Mouse (Mus musculus) heart, postnatal 14 days (tissue): Measurements from ENCODE around the gene Tbc1d20. TPM values are rescaled to one million over a fixed set of nuclear protein-coding genes. Genes with fewer than 3 reads are reported as not detected.
A peak's percentile ranks its signal among the peaks of the same experiment; 100 is the strongest.
"Not testable (repeated sequence)": the region's sequence is repeated elsewhere in the genome, so short reads cannot be mapped to it uniquely, and the experiment has no call there.

Source experiments
- DNase-seq, 2 experiments: peaks; one replicate each; pipeline ENCODE4 v3.0.0; 2021 to 2022
- intact Hi-C: fragments of 180-260 bp; cut with DNase I; formaldehyde crosslinking; loops from one replicate; pipeline ENCODE4 v1.15.1; 2025
- long read RNA-seq, 2 experiments: library from polyadenylated mRNA; stranded (forward); transcript quantifications; one replicate each; pipeline ENCODE4 v2.0.0; 2021
- total RNA-seq, 2 experiments: library from RNA; stranded (reverse); gene quantifications; 2 replicates each; pipeline ENCODE4 v1.2.3; 2021

Tbc1d20 gene
- total RNA-seq, result 10 to 100 TPM; 47.5 to 52.1 TPM
- long read RNA-seq, experiment 1, transcript Tbc1d20-201 (8 exons, 3,386 nt), result major isoform, 26 of 40 reads
- long read RNA-seq, experiment 1, partial matches to known transcripts, result 6 of 40 reads
- long read RNA-seq, experiment 1, other reads (novel, unspliced or antisense), result 8 of 40 reads
- long read RNA-seq, experiment 2, transcript Tbc1d20-201 (8 exons, 3,386 nt), result major isoform, 21 of 39 reads
- long read RNA-seq, experiment 2, partial matches to known transcripts, result 12 of 39 reads
- long read RNA-seq, experiment 2, other reads (novel, unspliced or antisense), result 5 of 39 reads

DNA sequence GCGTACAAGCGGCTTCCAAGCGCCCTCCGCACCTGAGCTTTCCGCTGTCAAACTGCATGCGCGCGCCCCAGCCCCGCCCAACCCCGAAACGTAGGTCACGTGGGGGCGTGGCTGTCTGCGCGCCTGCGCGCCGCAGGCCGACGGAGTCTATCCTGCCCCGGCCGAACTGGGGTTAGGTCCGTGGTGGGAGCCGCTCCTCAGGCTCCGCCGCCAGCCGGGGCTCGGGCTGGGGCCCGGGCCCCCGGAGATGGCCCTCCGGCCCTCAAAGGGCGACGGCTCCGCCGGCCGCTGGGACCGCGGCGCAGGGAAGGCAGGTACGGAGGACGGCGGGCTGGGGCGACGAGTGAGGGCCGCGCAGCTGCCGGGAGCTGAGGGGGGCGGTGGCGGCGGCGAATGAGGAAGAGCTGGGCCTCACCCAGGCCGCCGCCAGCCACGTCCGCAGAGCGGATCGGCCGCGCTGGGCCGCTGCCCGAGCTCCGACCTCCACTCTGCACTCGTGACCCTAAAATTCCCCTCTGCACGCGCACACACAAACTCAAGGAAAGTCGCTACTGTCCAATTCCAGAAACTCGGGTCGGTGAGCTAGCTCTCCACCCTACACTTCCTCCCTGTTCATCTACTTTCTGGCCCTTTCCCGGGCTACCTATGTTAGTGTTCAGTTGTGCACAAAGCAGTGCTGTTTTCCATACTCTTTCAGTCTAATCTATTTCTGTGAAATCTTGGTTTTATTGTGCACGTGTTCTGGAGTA lies at the start of gene Tbc1d20:
Tbc1d20 (plus strand) TSS at position 102 of the 749 bp plus-strand sequence.
- intact Hi-C loops, result no loop called here
- DNase-seq, result peak; percentile 90 to 92

DNA sequence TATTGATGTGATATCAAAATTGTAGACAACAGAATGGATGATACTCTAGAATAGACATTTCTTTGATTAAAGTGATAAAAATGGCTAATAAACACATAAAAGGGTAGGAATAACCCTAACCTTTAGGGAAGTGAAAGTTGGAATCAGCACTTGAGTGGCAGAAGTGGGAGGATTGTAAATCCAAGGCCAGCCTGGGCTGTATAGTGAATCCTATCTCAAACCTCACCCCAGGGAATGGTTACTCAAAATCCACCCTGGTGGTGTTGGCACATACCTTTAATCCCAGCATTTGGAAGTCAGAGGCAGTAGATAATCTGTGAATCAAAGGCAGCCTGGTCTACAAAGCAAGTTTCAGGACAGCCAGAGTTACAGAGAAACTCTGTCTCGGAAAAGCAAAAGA lies 46.4 kb upstream of the Tbc1d20 start:
- no peak for DNase-seq
- intact Hi-C loops, result no loop called here

DNA sequence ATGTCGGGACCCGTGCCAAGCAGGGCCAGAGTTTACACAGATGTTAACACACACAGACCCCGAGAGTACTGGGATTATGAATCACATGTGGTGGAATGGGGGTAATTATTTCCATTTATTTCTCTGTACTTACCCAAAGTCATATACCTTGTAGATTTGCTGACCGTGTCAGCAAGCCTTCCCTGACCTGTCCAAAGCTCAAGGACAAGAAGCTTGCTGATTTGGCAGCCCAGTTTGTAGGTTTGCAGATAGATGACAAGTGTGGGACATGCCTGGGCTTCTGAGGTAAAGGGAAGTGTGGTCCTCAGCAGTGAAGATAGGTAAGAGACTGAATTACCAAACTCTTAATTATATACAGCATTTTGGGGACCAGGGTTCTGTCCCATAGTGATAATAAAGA lies 43.1 kb upstream of the Tbc1d20 start:
- no peak for DNase-seq
- intact Hi-C loops, result no loop called here

DNA sequence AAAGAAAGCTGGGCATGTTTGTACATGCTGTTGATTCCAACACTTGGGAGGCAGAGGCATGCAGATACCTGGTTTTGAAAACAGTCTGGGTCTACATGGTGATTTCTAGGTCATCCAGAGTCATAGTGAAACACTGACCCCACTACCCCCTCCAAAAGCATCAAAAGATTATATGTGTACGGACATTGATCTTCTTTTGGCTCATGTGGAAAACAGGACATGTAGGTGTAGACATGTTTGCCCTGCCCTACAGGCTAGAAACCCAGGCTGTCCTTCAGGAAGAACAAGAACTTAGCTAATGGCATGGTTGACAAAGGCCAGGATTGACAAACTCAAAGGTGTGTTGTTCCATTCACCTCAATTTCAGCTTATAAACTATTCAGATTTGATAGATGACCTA lies 33.9 kb upstream of the Tbc1d20 start:
- intact Hi-C loops, result no loop called here
- no peak for DNase-seq

DNA sequence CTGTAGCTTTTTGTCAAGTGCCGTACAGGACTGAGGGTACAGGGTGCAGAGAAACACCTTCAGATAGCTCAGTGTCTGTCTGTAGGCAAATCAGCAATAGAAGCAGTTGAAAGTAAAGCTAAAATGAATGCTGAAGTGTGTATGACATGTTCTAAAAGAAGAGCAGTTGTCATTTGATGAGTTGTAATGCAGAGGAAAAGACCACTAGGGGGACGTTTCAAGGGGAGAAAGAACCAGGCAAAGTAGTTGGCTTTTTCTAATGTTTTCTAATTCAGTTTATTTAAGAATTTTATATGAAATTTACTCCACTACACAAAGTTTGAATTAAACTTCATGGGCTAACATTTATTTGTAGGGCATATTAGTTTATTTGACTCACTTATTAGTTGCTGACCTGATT lies 20.0 kb upstream of the Tbc1d20 start:
- intact Hi-C loops, result loop anchor here (5.0 kb wide), 1 partner anchor 94 kb away; no protein-coding TSS in a partner anchor
- no peak for DNase-seq

DNA sequence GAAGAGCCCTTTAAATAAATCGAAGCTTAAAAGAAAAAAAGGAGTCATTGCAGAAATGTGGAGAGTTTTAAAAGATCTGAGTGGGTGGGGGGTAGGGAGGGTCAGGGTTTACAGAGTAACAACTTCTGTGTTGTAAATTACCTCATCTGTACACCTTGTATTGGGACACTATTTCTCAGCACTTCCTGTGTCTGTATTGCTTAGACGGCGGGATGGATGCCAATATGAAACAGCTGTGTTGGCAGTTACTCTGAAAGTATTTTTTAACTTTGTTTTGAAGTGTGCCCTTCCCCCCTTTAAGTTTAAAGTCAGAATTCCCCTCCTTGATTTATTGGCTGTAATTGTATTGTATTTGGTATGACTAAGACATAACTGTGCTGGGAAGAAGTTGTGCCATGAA lies 12.2 kb upstream of the Tbc1d20 start:
- DNase-seq, result peak; percentile 9 to 16
- intact Hi-C loops, result no loop called here

DNA sequence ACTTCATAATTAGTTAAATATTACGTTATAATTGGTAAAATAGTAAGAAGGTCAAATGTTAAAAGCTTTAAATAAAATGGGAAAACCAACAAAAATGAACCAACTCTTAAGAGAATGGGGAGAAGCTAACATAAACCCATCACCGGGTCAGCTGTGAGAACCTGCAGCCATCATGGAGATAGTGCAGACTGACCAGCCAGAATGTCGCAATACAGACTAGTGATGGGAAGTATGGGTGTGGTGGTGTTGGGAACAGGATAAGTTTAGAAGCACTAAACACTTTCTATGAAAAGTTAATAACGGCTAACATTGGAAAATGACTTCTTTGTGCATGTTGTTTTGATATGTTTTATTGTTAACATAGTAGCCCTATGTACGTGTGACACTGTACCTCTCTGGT lies 6.1 kb upstream of the Tbc1d20 start:
- intact Hi-C loops, result no loop called here
- DNase-seq, result no peak

DNA sequence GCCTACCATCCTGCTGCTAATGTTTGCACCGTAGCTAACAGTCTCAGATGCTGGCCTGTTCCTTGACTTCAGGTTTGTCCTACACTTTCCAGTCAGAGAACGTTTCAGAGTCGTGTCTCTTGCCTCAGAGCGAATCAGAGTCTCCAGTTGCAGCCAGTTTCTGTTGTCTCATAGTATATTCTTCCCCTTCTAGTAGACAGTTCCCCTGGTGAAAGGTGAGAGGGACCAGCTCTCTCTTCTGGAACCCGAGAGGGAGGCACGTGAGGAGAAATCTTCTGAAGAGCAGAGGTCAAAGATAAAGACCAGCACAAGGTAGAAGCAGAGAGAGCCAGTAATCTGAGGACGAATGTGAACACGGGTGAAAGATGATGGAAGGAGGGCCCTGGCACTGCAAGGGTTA lies 5.6 kb upstream of the Tbc1d20 start:
- intact Hi-C loops, result no loop called here
- no peak for DNase-seq

DNA sequence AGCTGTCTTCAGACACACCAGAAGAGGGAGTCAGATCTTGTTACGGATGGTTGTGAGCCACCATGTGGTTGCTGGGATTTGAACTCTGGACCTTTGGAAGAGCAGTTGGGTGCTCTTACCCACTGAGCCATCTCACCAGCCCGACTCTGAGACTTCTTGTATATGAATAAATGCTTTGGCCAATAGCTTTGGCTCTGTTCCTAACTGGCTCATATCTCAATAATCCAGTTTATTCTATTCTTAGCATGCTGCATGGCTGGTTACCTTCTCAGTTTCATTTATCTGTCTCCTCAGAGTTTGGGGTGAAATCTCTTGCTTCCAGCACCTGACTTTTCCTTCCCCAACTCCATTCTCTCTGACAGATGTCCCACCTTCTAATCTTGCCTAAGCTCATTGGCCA lies 4.0 kb upstream of the Tbc1d20 start:
- DNase-seq, intact Hi-C loops: not testable (repeated sequence)

DNA sequence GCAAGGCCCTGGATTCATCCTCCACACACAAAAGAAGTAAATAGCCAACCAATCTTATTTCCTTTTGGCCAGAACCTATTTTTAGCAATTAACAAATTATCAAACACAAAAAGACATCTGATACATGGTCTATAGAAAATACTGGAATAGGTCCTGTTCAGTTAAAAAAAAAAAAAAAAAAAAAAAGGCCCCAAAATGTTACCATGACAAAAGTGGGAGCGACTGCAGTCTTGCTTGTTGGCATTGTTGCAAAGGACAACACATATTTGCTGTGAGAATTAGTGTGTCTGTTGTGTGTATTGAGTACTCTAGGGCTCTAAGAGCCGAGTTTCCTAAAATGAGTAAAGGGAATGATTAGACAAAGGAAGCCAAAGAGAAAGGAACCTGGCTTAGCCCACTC lies 1.2 kb upstream of the Tbc1d20 start:
- intact Hi-C loops, result no loop called here
- no peak for DNase-seq

DNA sequence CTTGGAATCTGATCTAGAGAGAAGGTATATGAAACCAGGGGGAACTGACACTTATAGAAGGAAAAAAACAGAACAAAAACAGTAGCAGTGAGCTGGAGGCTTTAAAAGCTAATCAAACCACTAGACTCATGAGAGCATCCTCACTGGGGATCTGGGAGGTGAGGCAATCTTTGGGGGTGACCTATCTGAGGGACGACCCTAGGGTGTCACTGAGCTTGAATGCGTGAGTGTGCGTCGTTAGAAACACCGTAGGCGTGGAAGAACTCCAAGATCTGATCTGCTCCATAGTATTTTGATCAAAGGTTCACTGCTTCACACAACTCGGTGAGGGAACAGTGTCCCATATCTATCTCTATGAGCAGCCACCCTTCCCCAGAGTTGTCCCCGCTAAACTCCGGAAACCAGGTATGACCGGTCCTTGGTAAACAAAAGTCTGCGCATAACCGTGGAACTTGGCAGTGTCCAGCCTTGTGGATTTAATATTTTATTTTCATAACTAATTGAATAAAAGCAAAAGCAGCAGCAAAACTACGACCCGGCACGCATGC lies 375 bp upstream of the Tbc1d20 start:
- no peak for DNase-seq
- intact Hi-C loops, result no loop called here

DNA sequence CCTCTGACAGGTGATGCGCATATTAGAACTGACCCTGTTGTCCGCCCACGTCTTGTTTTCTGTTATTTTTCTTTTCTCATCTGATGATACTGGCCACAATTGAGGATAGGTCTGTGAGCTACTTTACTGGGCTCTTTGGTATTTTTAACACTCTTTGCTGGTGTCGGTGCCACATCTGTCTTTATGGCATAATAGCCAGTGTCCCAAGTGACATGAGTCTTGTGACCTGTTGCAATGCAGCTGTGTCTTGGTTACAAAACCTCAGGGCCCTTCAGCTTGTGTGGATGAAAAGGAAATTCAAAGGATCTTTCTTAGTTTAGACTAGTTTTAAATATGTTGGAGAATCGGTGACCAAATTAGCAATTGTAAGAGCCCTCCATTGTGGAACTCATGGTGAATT lies 913 bp downstream of the Tbc1d20 start:
- DNase-seq, result no peak
- intact Hi-C loops, result no loop called here

DNA sequence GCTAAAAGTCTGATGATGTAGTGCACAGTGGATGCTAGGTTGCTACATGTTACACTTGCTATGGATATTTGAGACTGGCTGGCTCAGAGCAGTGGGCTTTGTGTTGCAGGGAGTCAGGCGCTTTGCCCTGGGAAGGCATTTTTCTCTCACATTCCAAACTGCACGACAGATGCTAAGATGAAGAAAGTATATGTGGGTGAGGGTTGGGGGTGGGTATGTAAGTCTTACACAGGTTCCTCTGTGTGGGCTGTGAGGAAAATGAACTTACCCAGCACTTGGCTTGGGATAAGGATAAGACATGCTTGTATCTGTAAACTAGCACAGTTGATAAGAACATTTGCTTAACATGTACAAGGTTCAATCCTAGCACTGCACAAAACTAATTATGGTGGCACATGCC lies 9.2 kb downstream of the Tbc1d20 start:
- no peak for DNase-seq
- intact Hi-C loops, result no loop called here

DNA sequence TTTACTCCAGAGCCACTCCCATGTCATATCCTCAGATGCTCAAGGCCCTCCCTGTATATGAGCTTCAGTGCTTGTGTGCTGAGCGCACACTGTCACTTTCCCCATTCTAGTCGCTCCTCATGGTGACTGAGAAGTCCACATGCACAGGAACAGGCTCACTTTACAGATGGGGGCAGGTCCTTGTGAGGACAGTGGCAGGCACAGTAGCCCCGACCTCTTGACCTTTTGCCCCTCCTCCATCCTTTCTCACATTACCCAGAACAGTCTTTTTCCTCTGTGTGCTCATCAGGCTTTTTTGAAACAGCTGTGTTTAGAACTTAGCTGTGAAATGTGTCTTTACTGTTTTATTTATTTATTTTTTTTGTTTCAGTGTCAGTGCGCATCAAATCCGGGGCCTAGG lies 10.2 kb downstream of the Tbc1d20 start:
- DNase-seq, result no peak
- intact Hi-C loops, result no loop called here

DNA sequence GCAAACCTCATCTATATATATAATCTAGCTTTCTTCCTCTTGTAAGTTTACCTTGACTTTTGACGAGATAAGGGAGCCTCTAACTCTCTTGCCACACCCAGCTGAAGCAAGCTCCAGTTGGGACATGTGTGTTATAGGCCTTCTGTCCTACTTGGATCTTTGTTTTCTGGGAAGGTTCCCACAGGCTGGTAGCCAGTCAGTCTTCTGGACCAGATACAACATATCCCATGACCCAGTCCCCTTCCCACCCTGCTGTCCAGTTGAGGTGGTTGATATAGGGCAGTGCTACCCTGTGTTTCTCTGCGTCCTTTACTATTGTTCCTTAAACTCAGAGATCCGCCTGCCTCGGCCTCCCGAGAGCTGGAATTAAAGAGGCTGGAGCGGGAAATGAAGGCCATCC lies 11.9 kb downstream of the Tbc1d20 start:
- intact Hi-C loops, result no loop called here
- DNase-seq, result no peak

DNA sequence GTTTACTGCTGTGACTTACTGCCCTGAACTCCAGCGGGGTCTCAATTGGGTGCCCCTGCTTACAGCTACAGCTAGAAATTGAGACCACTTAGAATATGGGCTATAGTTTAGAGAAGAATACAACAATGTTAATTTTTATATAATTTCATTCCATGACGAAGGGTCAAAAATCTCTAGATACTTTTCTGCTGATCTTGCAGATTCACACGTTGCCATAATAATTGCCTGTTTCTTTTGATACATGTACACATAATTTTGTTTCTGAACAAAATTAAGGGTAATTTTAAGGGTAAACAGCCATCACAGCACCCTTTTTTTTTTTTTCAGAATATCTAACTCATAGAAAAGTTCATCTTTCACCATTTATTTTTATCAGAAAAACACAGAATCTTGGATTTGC lies 13.6 kb downstream of the Tbc1d20 start:
- DNase-seq, result no peak
- intact Hi-C loops, result no loop called here

DNA sequence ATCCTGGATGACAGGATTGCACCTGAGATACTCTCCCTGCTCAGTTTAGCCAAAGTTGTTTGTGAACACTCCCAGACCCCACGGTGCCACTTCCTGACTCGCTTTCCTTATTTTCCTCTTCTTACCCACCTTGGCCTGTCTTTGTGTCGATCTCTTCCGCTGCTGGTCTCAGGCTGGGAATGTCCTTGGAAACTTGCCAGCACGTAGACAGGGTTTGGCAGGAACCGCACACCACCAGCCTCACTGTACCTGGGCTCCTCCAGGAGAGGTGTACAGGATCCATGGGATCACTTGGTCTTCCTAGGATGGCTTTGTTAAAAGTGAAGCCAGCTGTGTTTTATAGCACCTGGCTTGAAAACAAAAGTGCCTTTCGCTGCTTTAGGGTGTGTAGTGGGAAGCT lies 19.4 kb downstream of the Tbc1d20 start:
- intact Hi-C loops, result no loop called here
- DNase-seq, result no peak

DNA sequence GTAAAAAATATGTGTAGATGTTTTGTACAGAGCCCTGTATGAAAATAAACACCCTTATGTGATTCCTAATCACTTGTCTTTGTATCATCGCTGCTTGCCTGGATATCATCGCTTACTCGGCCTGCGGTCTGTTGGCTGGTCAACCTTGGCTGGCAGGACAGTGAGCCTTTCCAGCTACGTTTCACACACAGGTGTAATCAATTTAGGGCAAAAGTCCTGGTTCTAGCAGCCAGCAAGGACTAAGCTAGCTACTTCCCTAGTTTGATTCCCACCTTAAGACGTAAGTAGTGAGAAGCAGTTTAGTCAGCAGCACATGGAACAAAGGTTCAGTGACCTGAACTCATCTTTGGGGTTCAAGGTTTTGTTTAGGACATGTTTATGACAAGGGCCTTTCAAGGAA lies 20.3 kb downstream of the Tbc1d20 start:
- intact Hi-C loops, result no loop called here
- no peak for DNase-seq

DNA sequence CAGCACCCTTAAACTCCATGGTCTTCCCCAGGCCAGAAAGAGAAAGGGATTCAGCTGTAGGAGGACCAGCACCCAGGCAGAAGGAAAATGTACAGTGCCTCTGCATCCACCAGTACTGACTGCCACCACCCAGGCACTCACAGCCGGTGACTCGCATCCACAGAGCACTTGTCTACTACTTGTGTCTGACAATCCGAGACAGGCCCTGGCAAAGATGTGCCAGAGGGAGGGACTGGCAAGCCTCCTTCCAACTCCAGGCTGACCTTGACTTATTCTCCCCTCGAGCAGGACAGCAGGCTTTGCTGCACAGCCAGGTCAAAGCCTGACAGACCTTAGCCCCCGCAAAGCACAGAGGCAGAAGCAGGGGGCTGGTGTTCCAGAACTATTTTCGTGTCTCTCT lies 23.4 kb downstream of the Tbc1d20 start:
- peak in 1 of 2 experiments; percentile 32 for DNase-seq
- intact Hi-C loops, result no loop called here

DNA sequence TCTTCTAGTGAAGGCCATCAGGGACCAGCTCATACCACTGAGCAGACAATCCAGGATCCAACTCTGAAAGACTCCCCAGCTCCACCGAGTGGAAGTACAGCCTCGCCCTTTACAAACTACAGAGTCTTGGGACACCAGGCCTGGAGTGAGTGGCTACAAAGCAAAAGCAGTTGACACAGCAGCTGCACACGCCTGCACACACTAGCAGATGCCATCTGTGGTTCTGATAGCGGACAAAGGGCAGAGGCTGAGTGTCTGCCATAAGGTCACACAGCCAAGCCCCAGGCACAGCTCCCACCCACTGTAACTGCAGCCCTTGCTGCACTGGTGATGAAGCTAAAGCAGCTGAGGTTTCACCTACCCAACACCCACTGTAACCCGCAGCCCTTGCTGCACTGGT lies 27.9 kb downstream of the Tbc1d20 start:
- no peak for DNase-seq
- intact Hi-C loops, result no loop called here

DNA sequence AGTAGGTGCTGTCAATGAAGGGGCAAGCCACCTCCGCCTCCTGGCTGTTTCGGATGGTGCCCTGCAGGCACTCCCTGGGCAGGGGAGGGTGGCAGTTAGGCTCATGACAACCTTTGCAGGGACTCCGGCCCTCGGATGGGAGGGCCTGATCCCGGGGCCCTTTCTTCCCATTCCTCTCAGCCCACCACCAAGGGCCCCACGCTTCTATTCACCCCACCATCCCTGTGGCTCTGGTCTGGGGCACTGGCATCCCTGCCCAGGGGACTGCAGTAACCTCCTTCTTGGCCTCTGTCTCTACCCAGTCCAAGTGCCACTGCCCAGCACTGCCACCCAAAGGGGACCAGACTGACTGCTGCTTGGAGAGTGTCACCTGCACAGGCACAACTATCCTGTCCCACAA lies 28.6 kb downstream of the Tbc1d20 start:
- DNase-seq, result no peak
- intact Hi-C loops, result no loop called here

DNA sequence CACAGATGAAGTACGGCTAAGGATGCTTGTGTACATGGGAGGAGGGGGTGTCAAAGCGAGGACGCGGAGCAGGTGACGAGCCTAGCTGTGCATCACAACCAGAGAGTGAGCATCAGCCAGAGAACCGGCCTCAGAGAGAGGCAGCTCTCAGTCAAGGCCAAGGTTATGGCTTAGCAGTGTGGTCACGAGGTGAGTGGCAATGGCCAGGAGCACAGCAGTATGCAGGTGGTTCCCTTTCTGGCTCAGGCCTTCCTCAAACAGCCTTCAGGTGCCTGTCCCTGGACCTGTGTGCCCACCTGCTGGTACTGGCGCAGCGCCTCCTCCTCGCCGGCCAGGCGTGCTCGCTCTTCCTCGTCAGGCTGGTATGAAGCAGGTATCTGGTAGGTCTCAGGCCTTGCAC lies 30.3 kb downstream of the Tbc1d20 start:
- no peak for DNase-seq
- intact Hi-C loops, result no loop called here
